Mouse (Mus musculus): ENCODE measurements around the gene Krtap24-1. TPM values are rescaled to one million over a fixed set of nuclear protein-coding genes. Genes with fewer than 3 reads are reported as not detected.

Krtap24-1 gene
- total and polyA plus RNA-seq, 3 experiments = not detected

Other genes with a start within 250 kb of the Krtap24-1 start
- gene Cldn17, start 105.3 kb downstream of the Krtap24-1 start, total RNA-seq (2012; rRNA removed) = not detected in 2 replicates
- gene Cldn17, start 105.3 kb downstream of the Krtap24-1 start, polyA plus RNA-seq (2012; ENCODE audit: insufficient read depth in 1 of 2, insufficient read length in 2 of 2, low read depth in 1 of 2, low replicate concordance in 2 of 2, missing spikeins in 1 of 2) = not detected
- gene Cldn8, start 49.1 kb downstream of the Krtap24-1 start, total RNA-seq (2012; rRNA removed) = not detected in 2 replicates
- gene Cldn8, start 49.1 kb downstream of the Krtap24-1 start, polyA plus RNA-seq (2012; ENCODE audit: insufficient read depth in 1 of 2, insufficient read length in 2 of 2, low read depth in 1 of 2, low replicate concordance in 2 of 2, missing spikeins in 1 of 2) = not detected
- gene 2310079G19Rik, start 15.4 kb upstream of the Krtap24-1 start, total RNA-seq (2012; rRNA removed) = not detected in 2 replicates
- gene 2310079G19Rik, start 15.4 kb upstream of the Krtap24-1 start, polyA plus RNA-seq (2012; ENCODE audit: insufficient read depth in 1 of 2, insufficient read length in 2 of 2, low read depth in 1 of 2, low replicate concordance in 2 of 2, missing spikeins in 1 of 2) = not detected
- not detected in 2 replicates for gene Krtap26-1, start 35.5 kb upstream of the Krtap24-1 start, total RNA-seq (2012; rRNA removed)
- gene Krtap26-1, start 35.5 kb upstream of the Krtap24-1 start, polyA plus RNA-seq (2012; ENCODE audit: insufficient read depth in 1 of 2, insufficient read length in 2 of 2, low read depth in 1 of 2, low replicate concordance in 2 of 2, missing spikeins in 1 of 2) = not detected
- gene Krtap27-1, start 59.4 kb upstream of the Krtap24-1 start, total RNA-seq (2012; rRNA removed) = not detected in 2 replicates
- gene Krtap27-1, start 59.4 kb upstream of the Krtap24-1 start, polyA plus RNA-seq (2012; ENCODE audit: insufficient read depth in 1 of 2, insufficient read length in 2 of 2, low read depth in 1 of 2, low replicate concordance in 2 of 2, missing spikeins in 1 of 2) = not detected
- not detected in 2 replicates for gene 2310061N02Rik, start 95.7 kb upstream of the Krtap24-1 start, total RNA-seq (2012; rRNA removed)
- not detected for gene 2310061N02Rik, start 95.7 kb upstream of the Krtap24-1 start, polyA plus RNA-seq (2012; ENCODE audit: insufficient read depth in 1 of 2, insufficient read length in 2 of 2, low read depth in 1 of 2, low replicate concordance in 2 of 2, missing spikeins in 1 of 2)
- gene Krtap13-1, start 116.6 kb upstream of the Krtap24-1 start, total RNA-seq (2012; rRNA removed) = not detected in 2 replicates
- not detected for gene Krtap13-1, start 116.6 kb upstream of the Krtap24-1 start, polyA plus RNA-seq (2012; ENCODE audit: insufficient read depth in 1 of 2, insufficient read length in 2 of 2, low read depth in 1 of 2, low replicate concordance in 2 of 2, missing spikeins in 1 of 2)
- not detected in 2 replicates for gene Krtap13, start 139.4 kb upstream of the Krtap24-1 start, total RNA-seq (2012; rRNA removed)
- gene Krtap13, start 139.4 kb upstream of the Krtap24-1 start, polyA plus RNA-seq (2012; ENCODE audit: insufficient read depth in 1 of 2, insufficient read length in 2 of 2, low read depth in 1 of 2, low replicate concordance in 2 of 2, missing spikeins in 1 of 2) = not detected
- gene 2310034C09Rik, start 146.6 kb upstream of the Krtap24-1 start, total RNA-seq (2012; rRNA removed) = not detected in 2 replicates
- gene 2310034C09Rik, start 146.6 kb upstream of the Krtap24-1 start, polyA plus RNA-seq (2012; ENCODE audit: insufficient read depth in 1 of 2, insufficient read length in 2 of 2, low read depth in 1 of 2, low replicate concordance in 2 of 2, missing spikeins in 1 of 2) = not detected
- not detected in 2 replicates for gene 2310057N15Rik, start 161.9 kb upstream of the Krtap24-1 start, total RNA-seq (2012; rRNA removed)
- gene 2310057N15Rik, start 161.9 kb upstream of the Krtap24-1 start, polyA plus RNA-seq (2012; ENCODE audit: insufficient read depth in 1 of 2, insufficient read length in 2 of 2, low read depth in 1 of 2, low replicate concordance in 2 of 2, missing spikeins in 1 of 2) = not detected
- gene Gm5965, start 165.6 kb upstream of the Krtap24-1 start, total RNA-seq (2012; rRNA removed) = not detected in 2 replicates
- gene Gm5965, start 165.6 kb upstream of the Krtap24-1 start, polyA plus RNA-seq (2012; ENCODE audit: insufficient read depth in 1 of 2, insufficient read length in 2 of 2, low read depth in 1 of 2, low replicate concordance in 2 of 2, missing spikeins in 1 of 2) = not detected
- gene Gm20741, start 199.9 kb upstream of the Krtap24-1 start, total RNA-seq (2012; rRNA removed) = not detected in 2 replicates
- gene Gm20741, start 199.9 kb upstream of the Krtap24-1 start, polyA plus RNA-seq (2012; ENCODE audit: insufficient read depth in 1 of 2, insufficient read length in 2 of 2, low read depth in 1 of 2, low replicate concordance in 2 of 2, missing spikeins in 1 of 2) = not detected
- gene Krtap15, start 207.9 kb upstream of the Krtap24-1 start, total RNA-seq (2012; rRNA removed) = not detected in 2 replicates
- not detected for gene Krtap15, start 207.9 kb upstream of the Krtap24-1 start, polyA plus RNA-seq (2012; ENCODE audit: insufficient read depth in 1 of 2, insufficient read length in 2 of 2, low read depth in 1 of 2, low replicate concordance in 2 of 2, missing spikeins in 1 of 2)
- not detected in 2 replicates for gene Krtap14, start 213.9 kb upstream of the Krtap24-1 start, total RNA-seq (2012; rRNA removed)
- not detected for gene Krtap14, start 213.9 kb upstream of the Krtap24-1 start, polyA plus RNA-seq (2012; ENCODE audit: insufficient read depth in 1 of 2, insufficient read length in 2 of 2, low read depth in 1 of 2, low replicate concordance in 2 of 2, missing spikeins in 1 of 2)

All from MEL (cell line).